Mouse (Mus musculus) heart, adult 18-20 months (tissue): ENCODE measurements around the gene Nox4. TPM values are rescaled to one million over a fixed set of nuclear protein-coding genes. Genes with fewer than 3 reads are reported as not detected.
"Not testable (repeated sequence)": the region's sequence is repeated elsewhere in the genome, so short reads cannot be mapped to it uniquely, and the experiment has no call there.

Experiments
- DNase-seq, 2 experiments: peaks; one replicate each; pipeline ENCODE4 v3.0.0; 2021 to 2022; ENCODE audit warnings: mixed read lengths in 1 of 2
- total RNA-seq, 2 experiments: library from RNA; stranded (reverse); gene quantifications; 2 replicates each; pipeline ENCODE4 v1.2.3; 2021

Nox4 gene
- total RNA-seq, 2 experiments from 2014 or later, result 0.50 to 1.2 TPM

DNA sequence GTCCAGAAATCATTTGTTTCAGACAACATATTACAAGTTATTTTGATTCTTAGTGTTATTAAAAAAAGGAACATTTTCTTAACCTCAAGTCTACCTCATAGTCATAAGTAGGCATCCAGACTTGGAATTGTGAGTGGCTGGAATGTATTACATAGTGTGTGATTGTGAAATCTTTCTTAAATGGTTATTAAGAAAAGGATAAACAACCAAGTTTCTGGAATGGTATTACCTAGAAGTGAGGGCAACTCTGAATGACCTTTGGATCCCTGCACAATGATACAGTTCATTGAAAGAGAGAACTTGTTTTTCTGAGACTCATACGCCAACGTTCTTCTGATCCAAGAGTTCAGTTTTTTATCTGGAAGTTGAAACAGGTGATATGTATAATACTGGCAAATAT lies 125.4 kb downstream of the Nox4 start:
- DNase-seq, result no peak

DNA sequence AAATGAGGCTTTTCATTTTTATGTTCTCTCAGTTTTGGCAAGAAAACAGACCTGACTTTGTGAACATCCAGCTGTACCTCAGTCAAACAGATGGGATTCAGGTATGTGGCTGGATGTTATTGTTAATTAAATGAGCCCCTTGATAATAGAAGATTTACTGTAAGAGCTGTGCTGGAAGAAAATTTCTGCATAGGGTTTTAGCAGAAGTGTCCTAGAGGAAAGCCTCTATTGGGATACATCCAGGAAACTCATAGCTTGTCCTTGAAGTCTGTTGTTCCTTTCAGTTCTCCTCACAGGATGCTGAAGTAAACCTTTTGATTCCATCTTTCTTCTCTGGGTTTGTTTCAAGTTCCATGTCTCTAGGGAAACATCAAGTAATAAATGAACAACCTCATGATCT lies 128.4 kb downstream of the Nox4 start:
- no peak for DNase-seq

DNA sequence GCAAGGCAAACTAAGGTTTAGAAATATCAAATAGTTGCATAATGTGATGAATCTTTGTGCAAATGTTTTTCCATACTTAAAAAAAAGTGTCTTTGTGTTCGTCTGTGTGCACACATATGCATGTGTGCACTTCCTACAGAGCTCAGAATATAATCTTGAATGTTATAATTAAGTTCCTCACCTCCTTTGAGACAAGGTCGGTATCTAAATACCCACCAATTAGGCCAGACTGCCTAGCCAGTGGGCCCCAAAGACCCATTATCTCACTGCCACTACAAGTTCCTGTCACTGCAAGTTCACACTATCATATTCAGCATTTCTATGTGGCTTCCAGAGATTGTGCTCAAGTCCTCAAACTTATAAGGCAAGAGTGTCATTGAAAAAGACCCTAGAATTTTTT lies 129.0 kb downstream of the Nox4 start:
- DNase-seq, result no peak

DNA sequence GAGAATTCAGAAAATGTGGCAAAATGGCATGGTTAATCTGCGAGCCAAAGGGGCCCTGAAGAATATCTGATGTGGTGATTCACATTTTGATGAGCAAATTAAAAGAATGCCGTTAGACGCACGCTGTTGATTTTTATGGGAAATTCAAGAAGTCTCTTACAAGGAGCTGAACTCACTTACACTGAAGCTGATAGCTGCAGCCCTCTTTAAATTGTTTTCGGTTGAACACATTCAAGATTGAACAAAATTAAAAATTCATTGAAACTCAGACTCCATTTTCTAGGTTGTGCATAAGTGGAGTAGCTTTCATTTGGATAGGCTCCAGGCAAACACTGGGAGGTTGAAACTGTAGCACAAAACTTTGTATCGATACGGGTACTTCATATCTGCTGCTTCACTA lies 151.1 kb downstream of the Nox4 start:
- DNase-seq, result no peak

DNA sequence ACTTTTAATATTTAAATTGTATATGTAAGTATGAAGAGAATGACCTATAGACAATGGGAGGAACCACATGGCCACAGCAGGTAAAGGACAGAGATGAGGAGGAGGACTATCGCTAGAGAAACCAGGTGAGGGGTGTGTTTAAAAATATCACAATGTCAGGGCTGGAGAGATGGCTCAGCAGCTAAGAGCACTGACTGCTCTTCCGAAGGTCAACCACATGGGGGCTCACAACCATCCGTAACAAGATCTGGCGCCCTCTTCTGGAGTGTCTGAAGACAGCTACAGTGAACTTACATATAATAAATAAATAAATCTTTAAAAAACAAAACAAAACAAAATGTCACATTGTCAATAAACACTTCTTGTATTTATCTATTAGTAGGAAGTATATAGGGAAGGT lies 165.5 kb downstream of the Nox4 start:
- DNase-seq, result not testable (repeated sequence)

DNA sequence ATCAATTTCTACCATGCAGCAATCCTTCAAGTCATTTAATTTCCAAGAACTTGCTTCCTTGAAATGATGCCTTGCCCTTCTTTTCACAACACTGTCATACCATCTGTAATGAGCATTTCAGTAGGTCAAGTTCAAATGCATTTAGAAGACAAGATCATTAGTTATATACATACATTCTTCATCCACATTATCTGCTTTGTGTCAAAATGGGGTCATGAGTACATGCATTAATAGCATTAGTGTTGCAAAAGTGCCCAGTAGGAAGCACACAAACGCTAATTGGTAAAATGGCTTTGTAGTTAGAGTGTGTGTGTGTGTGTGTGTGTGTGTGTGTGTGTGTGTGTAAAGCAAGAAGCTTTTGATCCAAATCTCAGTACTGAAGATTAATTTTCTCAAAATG lies 167.4 kb downstream of the Nox4 start:
- no peak for DNase-seq

Other genes starting within 250 kb of the Nox4 start
- not detected for gene Vmn2r79, start 250.0 kb upstream of the Nox4 start, total RNA-seq
- not detected for gene Tyr, start 247.4 kb downstream of the Nox4 start, total RNA-seq